Mouse (Mus musculus): Measurements from ENCODE around the gene Defb36. TPM values are rescaled to one million over a fixed set of nuclear protein-coding genes. Genes with fewer than 3 reads are reported as not detected.
A peak's percentile ranks its signal among the peaks of the same experiment; 100 is the strongest.

Defb36 gene
- polyA plus RNA-seq, 2 experiments, result not detected

DNA sequence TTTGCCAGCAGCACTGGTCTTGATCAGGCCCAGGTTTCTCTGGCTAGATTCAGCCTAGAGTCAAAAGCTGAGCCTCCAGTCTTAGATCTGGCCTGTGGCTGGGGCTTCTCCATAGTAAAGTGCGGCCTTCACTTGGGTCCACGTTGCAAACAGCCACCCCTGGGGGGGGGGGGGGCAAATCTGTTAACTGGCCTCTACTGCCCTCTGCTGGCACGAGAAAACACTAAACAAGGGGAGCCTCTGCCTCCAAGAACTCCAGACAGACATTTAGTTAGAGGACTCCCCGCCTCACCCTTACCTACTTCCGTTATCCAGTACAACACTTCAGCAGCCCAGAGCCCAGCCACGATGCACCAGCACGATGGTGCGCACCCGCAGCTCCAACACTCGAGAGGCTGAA, 53.3 kb downstream of the Defb36 start:
- H3K36me3 ChIP-seq (replicated peaks; ENCODE audit: control insufficient read depth, insufficient read depth, low read depth), result no peaks in the 10 kb centered on the region
- H3K4me2 ChIP-seq (ENCODE audit: low read depth), result no peak overlapping the region
- no peaks in the 10 kb centered on the region for H3K9me3 ChIP-seq (ENCODE audit: control insufficient read depth, low read length)
- no peak overlapping the region for H3K9ac ChIP-seq (replicated peaks)
- ATAC-seq (ENCODE audit: insufficient read depth) (no peak), DNase-seq (ENCODE audit: low read depth in 3 of 3, low spot score in 3 of 3) (no peak)
- 43% methylated on average over 10 of the region's 10 CpGs for WGBS (ENCODE audit: insufficient replicate concordance)
- TF ChIP-seq EP300 (IDR thresholded peaks at IDR 0.05; ENCODE audit: low read depth) (no peak), CTCF (IDR thresholded peaks at IDR 0.05; ENCODE audit: low read depth) (peak; percentile 52)
- no peak overlapping the region for H3K27ac ChIP-seq
- no peaks in the 10 kb centered on the region for H3K4me1 ChIP-seq (replicated peaks; ENCODE audit: control insufficient read depth in 2 of 2, insufficient read depth in 2 of 2, low read length in 1 of 2)
- H3K27me3 ChIP-seq (ENCODE audit: control insufficient read depth, insufficient read depth, low read length), result no peaks in the 10 kb centered on the region
- no peak overlapping the region for H3K4me3 ChIP-seq (ENCODE audit: insufficient read depth in 1 of 2, low read depth in 2 of 2, low read length in 2 of 2)

DNA sequence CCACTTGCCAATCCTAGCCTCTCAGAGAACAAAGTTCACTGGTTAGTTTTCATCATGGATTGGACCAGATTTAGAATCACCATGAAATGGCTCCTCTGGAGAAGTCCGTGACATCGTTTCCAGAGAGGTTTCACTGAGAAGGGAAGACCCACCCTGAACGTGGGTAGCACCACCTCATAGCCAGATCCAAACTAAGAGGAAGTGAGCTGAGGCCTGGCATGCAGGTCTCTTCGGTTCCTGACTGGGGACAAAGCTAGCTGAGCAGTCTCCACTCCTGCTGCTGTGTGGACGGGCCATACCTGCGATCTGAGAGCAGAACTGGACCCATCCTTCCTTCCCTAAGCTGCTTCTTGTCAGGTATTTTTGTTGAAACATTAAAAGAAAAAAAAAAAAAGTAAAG, 57.0 kb downstream of the Defb36 start:
- H3K4me1 ChIP-seq (replicated peaks; ENCODE audit: control insufficient read depth in 2 of 2, insufficient read depth in 2 of 2, low read length in 1 of 2), result no peaks in the 10 kb centered on the region
- H3K4me3 ChIP-seq (ENCODE audit: insufficient read depth in 1 of 2, low read depth in 2 of 2, low read length in 2 of 2), result no peak overlapping the region
- no peak overlapping the region for H3K27ac ChIP-seq
- ATAC-seq (ENCODE audit: insufficient read depth), result no peak
- no peaks in the 10 kb centered on the region for H3K27me3 ChIP-seq (ENCODE audit: control insufficient read depth, insufficient read depth, low read length)
- no peak for DNase-seq (ENCODE audit: low read depth in 3 of 3, low spot score in 3 of 3)
- no peaks in the 10 kb centered on the region for H3K9me3 ChIP-seq (ENCODE audit: control insufficient read depth, low read length)
- no peak overlapping the region for H3K9ac ChIP-seq (replicated peaks)
- TF ChIP-seq EP300 (IDR thresholded peaks at IDR 0.05; ENCODE audit: low read depth), result no peak
- no peak for TF ChIP-seq CTCF (IDR thresholded peaks at IDR 0.05; ENCODE audit: low read depth)
- no peaks in the 10 kb centered on the region for H3K36me3 ChIP-seq (replicated peaks; ENCODE audit: control insufficient read depth, insufficient read depth, low read depth)
- no peak overlapping the region for H3K4me2 ChIP-seq (ENCODE audit: low read depth)
- WGBS (ENCODE audit: insufficient replicate concordance), result 47% methylated on average over 6 of the region's 6 CpGs

Other genes starting within 250 kb of the Defb36 start
- gene Nrsn2, start 227.7 kb upstream of the Defb36 start, polyA plus RNA-seq (2012; rRNA removed), result not detected in 2 replicates
- not detected in 2 replicates for gene Nrsn2, start 227.7 kb upstream of the Defb36 start, polyA plus RNA-seq (2014; fragmentation: Nextera tagmentation; extraction: Ambion mirVana)
- 4.4 TPM in 2 replicates for gene Sox12, start 206.3 kb upstream of the Defb36 start, polyA plus RNA-seq (2012; rRNA removed)
- gene Sox12, start 206.3 kb upstream of the Defb36 start, polyA plus RNA-seq (2014; fragmentation: Nextera tagmentation; extraction: Ambion mirVana), result 1.4 and 1.9 TPM in 2 replicates
- gene Zcchc3, start 189.3 kb upstream of the Defb36 start, polyA plus RNA-seq (2012; rRNA removed), result 7.6 and 9.1 TPM in 2 replicates
- 8.7 and 10.7 TPM in 2 replicates for gene Zcchc3, start 189.3 kb upstream of the Defb36 start, polyA plus RNA-seq (2014; fragmentation: Nextera tagmentation; extraction: Ambion mirVana)
- gene 6820408C15Rik, start 188.7 kb upstream of the Defb36 start, polyA plus RNA-seq (2012; rRNA removed), result 0.15 and 0.19 TPM in 2 replicates
- 0.11 and 0.23 TPM in 2 replicates for gene 6820408C15Rik, start 188.7 kb upstream of the Defb36 start, polyA plus RNA-seq (2014; fragmentation: Nextera tagmentation; extraction: Ambion mirVana)
- gene Defb23, start 139.7 kb upstream of the Defb36 start, polyA plus RNA-seq (2012; rRNA removed), result not detected in 2 replicates
- not detected in 2 replicates for gene Defb23, start 139.7 kb upstream of the Defb36 start, polyA plus RNA-seq (2014; fragmentation: Nextera tagmentation; extraction: Ambion mirVana)
- gene Defb20, start 127.3 kb upstream of the Defb36 start, polyA plus RNA-seq (2012; rRNA removed), result not detected in 2 replicates
- not detected in 2 replicates for gene Defb20, start 127.3 kb upstream of the Defb36 start, polyA plus RNA-seq (2014; fragmentation: Nextera tagmentation; extraction: Ambion mirVana)
- not detected in 2 replicates for gene Defb22, start 114.2 kb upstream of the Defb36 start, polyA plus RNA-seq (2012; rRNA removed)
- gene Defb22, start 114.2 kb upstream of the Defb36 start, polyA plus RNA-seq (2014; fragmentation: Nextera tagmentation; extraction: Ambion mirVana), result not detected in 2 replicates
- gene Defb26, start 92.6 kb upstream of the Defb36 start, polyA plus RNA-seq (2012; rRNA removed), result not detected in 2 replicates
- gene Defb26, start 92.6 kb upstream of the Defb36 start, polyA plus RNA-seq (2014; fragmentation: Nextera tagmentation; extraction: Ambion mirVana), result not detected in 2 replicates
- not detected in 2 replicates for gene Defb28, start 86.1 kb upstream of the Defb36 start, polyA plus RNA-seq (2012; rRNA removed)
- not detected in 2 replicates for gene Defb28, start 86.1 kb upstream of the Defb36 start, polyA plus RNA-seq (2014; fragmentation: Nextera tagmentation; extraction: Ambion mirVana)
- gene Defb29, start 64.2 kb upstream of the Defb36 start, polyA plus RNA-seq (2012; rRNA removed), result not detected in 2 replicates
- gene Defb29, start 64.2 kb upstream of the Defb36 start, polyA plus RNA-seq (2014; fragmentation: Nextera tagmentation; extraction: Ambion mirVana), result not detected in 2 replicates
- not detected in 2 replicates for gene Gm17416, start 35.0 kb upstream of the Defb36 start, polyA plus RNA-seq (2012; rRNA removed)
- not detected in 2 replicates for gene Gm17416, start 35.0 kb upstream of the Defb36 start, polyA plus RNA-seq (2014; fragmentation: Nextera tagmentation; extraction: Ambion mirVana)
- gene Defb21, start 31.6 kb upstream of the Defb36 start, polyA plus RNA-seq (2012; rRNA removed), result not detected in 2 replicates
- not detected in 2 replicates for gene Defb21, start 31.6 kb upstream of the Defb36 start, polyA plus RNA-seq (2014; fragmentation: Nextera tagmentation; extraction: Ambion mirVana)
- not detected in 2 replicates for gene Defb19, start 24.0 kb upstream of the Defb36 start, polyA plus RNA-seq (2012; rRNA removed)
- gene Defb19, start 24.0 kb upstream of the Defb36 start, polyA plus RNA-seq (2014; fragmentation: Nextera tagmentation; extraction: Ambion mirVana), result not detected in 2 replicates
- not detected in 2 replicates for gene Defb45, start 4.9 kb upstream of the Defb36 start, polyA plus RNA-seq (2012; rRNA removed)
- not detected in 2 replicates for gene Defb45, start 4.9 kb upstream of the Defb36 start, polyA plus RNA-seq (2014; fragmentation: Nextera tagmentation; extraction: Ambion mirVana)
- not detected in 2 replicates for gene Defb25, start 18.7 kb downstream of the Defb36 start, polyA plus RNA-seq (2012; rRNA removed)
- gene Defb25, start 18.7 kb downstream of the Defb36 start, polyA plus RNA-seq (2014; fragmentation: Nextera tagmentation; extraction: Ambion mirVana), result not detected in 2 replicates
- gene Rem1, start 22.6 kb downstream of the Defb36 start, polyA plus RNA-seq (2012; rRNA removed), result 0.42 and 0.66 TPM in 2 replicates
- gene Rem1, start 22.6 kb downstream of the Defb36 start, polyA plus RNA-seq (2014; fragmentation: Nextera tagmentation; extraction: Ambion mirVana), result 0.52 and 0.91 TPM in 2 replicates
- 24.1 and 27.4 TPM in 2 replicates for gene H13, start 65.1 kb downstream of the Defb36 start, polyA plus RNA-seq (2012; rRNA removed)
- gene H13, start 65.1 kb downstream of the Defb36 start, polyA plus RNA-seq (2014; fragmentation: Nextera tagmentation; extraction: Ambion mirVana), result 38.1 and 39.4 TPM in 2 replicates
- gene Mcts2, start 82.7 kb downstream of the Defb36 start, polyA plus RNA-seq (2012; rRNA removed), result 4.3 and 10.3 TPM in 2 replicates
- 14.7 and 15.2 TPM in 2 replicates for gene Mcts2, start 82.7 kb downstream of the Defb36 start, polyA plus RNA-seq (2014; fragmentation: Nextera tagmentation; extraction: Ambion mirVana)
- 45.6 and 50.6 TPM in 2 replicates for gene Id1, start 131.9 kb downstream of the Defb36 start, polyA plus RNA-seq (2012; rRNA removed)
- 20.7 and 22.6 TPM in 2 replicates for gene Id1, start 131.9 kb downstream of the Defb36 start, polyA plus RNA-seq (2014; fragmentation: Nextera tagmentation; extraction: Ambion mirVana)
- gene Cox4i2, start 149.8 kb downstream of the Defb36 start, polyA plus RNA-seq (2012; rRNA removed), result 0.51 and 0.92 TPM in 2 replicates
- gene Cox4i2, start 149.8 kb downstream of the Defb36 start, polyA plus RNA-seq (2014; fragmentation: Nextera tagmentation; extraction: Ambion mirVana), result 0.47 and 0.51 TPM in 2 replicates
- gene Bcl2l1, start 227.4 kb downstream of the Defb36 start, polyA plus RNA-seq (2012; rRNA removed), result 72.2 and 81.6 TPM in 2 replicates
- 172 and 186 TPM in 2 replicates for gene Bcl2l1, start 227.4 kb downstream of the Defb36 start, polyA plus RNA-seq (2014; fragmentation: Nextera tagmentation; extraction: Ambion mirVana)
- 25.1 and 47.1 TPM in 2 replicates for gene Tpx2, start 243.6 kb downstream of the Defb36 start, polyA plus RNA-seq (2012; rRNA removed)
- 80.9 and 82.6 TPM in 2 replicates for gene Tpx2, start 243.6 kb downstream of the Defb36 start, polyA plus RNA-seq (2014; fragmentation: Nextera tagmentation; extraction: Ambion mirVana)